Mouse (Mus musculus) megakaryocyte, embryonic 14.5 days (primary cell): Measurements from ENCODE around the gene Dennd5b.

Experiments
- FLI1 ChIP-seq: IDR thresholded peaks from 2 replicates; pipeline ENCODE4 v1.6.1; 2012; ENCODE audit warnings: low read length, inconsistent platforms, mixed read lengths
- GATA1 ChIP-seq: IDR thresholded peaks from 3 replicates; pipeline ENCODE4 v1.6.1; 2012; ENCODE audit warnings: mixed read lengths, low read length, inconsistent platforms, borderline replicate concordance

GRCm38 (mm10) chr6:149108909-149109308, 7.4 kb upstream of the Dennd5b start:
- TF ChIP-seq GATA1 (no peak), FLI1 (no peak)
